Mouse (Mus musculus): ENCODE results near the gene Magi1. TPM values are rescaled to one million over a fixed set of nuclear protein-coding genes. Genes with fewer than 3 reads are reported as not detected.

Magi1 gene
- polyA plus RNA-seq, 1 experiment from 2014 or later = 23.5 TPM

DNA sequence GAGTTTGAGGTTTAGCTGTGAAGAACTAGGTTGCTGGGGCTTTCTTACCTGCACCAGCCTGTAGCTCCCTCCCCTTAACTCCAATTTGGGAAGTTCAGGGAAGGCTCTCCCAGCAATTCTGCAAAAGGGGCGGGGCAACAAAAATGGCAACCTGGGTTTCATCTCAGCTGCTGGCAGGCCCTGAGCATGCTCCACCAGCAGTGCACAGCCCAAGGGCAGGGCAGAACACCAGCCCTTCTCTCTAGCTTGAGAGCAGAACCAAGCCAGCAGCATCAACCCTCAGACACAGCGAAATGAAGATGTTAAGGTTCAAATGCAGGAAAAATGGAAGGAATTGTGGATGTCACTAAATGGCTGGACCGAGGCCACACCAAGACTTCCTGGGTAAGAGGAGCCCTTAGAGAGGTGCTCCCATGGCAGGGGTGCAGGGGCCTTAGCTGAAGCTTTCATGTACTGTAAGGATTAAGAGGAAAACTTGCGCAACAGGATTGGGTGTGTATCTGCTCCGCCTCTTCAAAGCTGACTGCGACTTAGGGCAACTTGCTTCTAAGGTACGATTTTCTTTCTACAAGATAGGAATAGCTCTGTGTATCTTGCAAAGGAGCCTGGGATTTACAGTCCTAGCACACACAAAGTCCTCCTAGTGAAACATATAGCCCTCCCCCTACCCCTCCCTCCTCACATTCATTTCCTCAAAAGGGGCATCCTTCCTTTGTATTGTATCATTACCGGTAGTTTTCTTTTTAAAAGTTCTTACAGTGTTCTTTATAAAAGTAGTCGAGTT, 118.8 kb downstream of the Magi1 start:
- no peak overlapping the region for H3K4me3 ChIP-seq (ENCODE audit: low read depth, low read length)
- H3K9ac ChIP-seq (ENCODE audit: low read length) = no peak overlapping the region
- no peak overlapping the region for H3K4me2 ChIP-seq (ENCODE audit: low read depth)
- H3K27me3 ChIP-seq (ENCODE audit: control insufficient read depth, insufficient read depth, low read length) = no peaks in the 10 kb centered on the region
- H3K36me3 ChIP-seq (ENCODE audit: control insufficient read depth, insufficient read depth, low read length) = no peaks in the 10 kb centered on the region
- no peak for ATAC-seq (ENCODE audit: insufficient read depth, low FRiP score, low TSS enrichment)
- peaks cover 4% of the 10 kb centered on the region; the same call in 1 of the 2 replicates for H3K4me1 ChIP-seq (ENCODE audit: control insufficient read depth, insufficient read depth, low read length)
- WGBS = 84% methylated on average over 9 of the region's 9 CpGs
- H3K27ac ChIP-seq (ENCODE audit: low read depth, low read length) = no peak overlapping the region
- H3K9me3 ChIP-seq (ENCODE audit: control insufficient read depth, low read length) = no peaks in the 10 kb centered on the region
- DNase-seq (ENCODE audit: low spot score) = no peak

DNA sequence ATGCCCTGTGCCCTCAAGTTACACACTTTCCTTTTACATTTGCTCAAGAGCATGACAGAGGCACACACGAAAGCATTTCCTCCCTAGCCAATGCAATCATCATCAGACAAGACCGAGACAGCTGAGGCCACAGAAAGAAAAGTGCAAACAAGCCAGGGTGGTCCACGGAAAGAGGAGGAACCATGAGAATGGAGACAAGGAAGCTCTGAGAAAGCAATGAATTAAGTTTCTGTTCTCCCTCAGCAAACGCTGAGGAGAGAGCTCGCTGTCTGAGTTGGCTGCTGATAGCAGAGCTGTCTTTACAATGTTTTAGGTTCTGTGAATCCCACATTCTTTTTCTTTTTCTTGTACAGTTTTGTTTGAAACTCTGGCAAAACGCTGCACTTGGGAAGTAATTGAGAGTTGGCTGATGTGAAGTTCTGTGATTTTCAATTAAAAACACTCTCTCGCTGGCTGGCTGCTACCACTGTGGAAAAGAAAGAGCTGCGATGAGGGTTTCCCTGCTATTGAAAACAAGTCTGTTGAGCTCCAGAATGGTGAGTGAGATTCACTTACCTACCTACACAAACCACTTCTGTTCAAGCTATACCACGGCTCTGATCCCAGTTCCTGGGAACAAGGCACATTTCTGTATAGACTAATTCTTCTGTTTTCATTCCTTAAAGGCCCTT, 120.3 kb downstream of the Magi1 start:
- Histone ChIP-seq H3K4me2 (ENCODE audit: low read depth) (no peak overlapping the region), H3K4me3 (ENCODE audit: low read depth, low read length) (no peak overlapping the region), H3K4me1 (ENCODE audit: control insufficient read depth, insufficient read depth, low read length) (peaks cover 4% of the 10 kb centered on the region; the same call in 1 of the 2 replicates), H3K36me3 (ENCODE audit: control insufficient read depth, insufficient read depth, low read length) (no peaks in the 10 kb centered on the region), H3K9ac (ENCODE audit: low read length) (peak overlapping the region; percentile 30; the same call in 1 of the 2 replicates), H3K9me3 (ENCODE audit: control insufficient read depth, low read length) (no peaks in the 10 kb centered on the region), H3K27me3 (ENCODE audit: control insufficient read depth, insufficient read depth, low read length) (no peaks in the 10 kb centered on the region), H3K27ac (ENCODE audit: low read depth, low read length) (0 out of 2 replicates have a peak overlapping the region, but pooled peaks have one; percentile 29)
- WGBS = 50% methylated on average over 9 of the region's 9 CpGs
- no peak for ATAC-seq (ENCODE audit: insufficient read depth, low FRiP score, low TSS enrichment)
- DNase-seq (ENCODE audit: low spot score) = no peak

DNA sequence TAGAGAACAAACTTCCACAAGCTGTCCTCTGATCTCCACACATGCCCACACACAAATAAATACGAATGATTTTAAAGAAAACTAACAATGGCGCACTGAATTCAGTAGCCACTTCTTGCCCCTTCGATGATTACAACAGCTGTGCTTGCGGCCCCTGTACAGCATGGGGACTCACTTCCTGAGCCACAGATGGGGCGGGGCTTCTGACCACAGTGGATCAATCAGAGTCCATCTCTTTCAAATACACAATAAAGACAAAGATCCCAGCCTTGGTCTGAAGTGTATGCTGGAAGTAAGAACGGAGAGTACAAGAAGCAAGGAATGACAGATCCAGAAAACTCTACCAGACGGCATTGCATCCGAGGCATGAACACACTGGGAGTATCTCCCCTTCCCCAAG, 120.8 kb downstream of the Magi1 start:
- ATAC-seq (ENCODE audit: insufficient read depth, low FRiP score, low TSS enrichment) = no peak
- DNase-seq (ENCODE audit: low spot score) = no peak
- H3K4me3 ChIP-seq (ENCODE audit: low read depth, low read length) = no peak overlapping the region
- WGBS = 58% methylated on average over 8 of the region's 8 CpGs
- no peak overlapping the region for H3K4me2 ChIP-seq (ENCODE audit: low read depth)
- H3K36me3 ChIP-seq (ENCODE audit: control insufficient read depth, insufficient read depth, low read length) = no peaks in the 10 kb centered on the region
- 0 out of 2 replicates have a peak overlapping the region, but pooled peaks have one; percentile 29 for H3K27ac ChIP-seq (ENCODE audit: low read depth, low read length)
- H3K27me3 ChIP-seq (ENCODE audit: control insufficient read depth, insufficient read depth, low read length) = no peaks in the 10 kb centered on the region
- H3K9me3 ChIP-seq (ENCODE audit: control insufficient read depth, low read length) = no peaks in the 10 kb centered on the region
- H3K4me1 ChIP-seq (ENCODE audit: control insufficient read depth, insufficient read depth, low read length) = peaks cover 4% of the 10 kb centered on the region; the same call in 1 of the 2 replicates
- H3K9ac ChIP-seq (ENCODE audit: low read length) = 0 out of 2 replicates have a peak overlapping the region, but pooled peaks have one; percentile 30

GRCm38 (mm10) chr6:94159256-94159655, 124.5 kb downstream of the Magi1 start:
- 78% methylated on average over 2 of the region's 2 CpGs for WGBS
- peaks cover 4% of the 10 kb centered on the region; the same call in 1 of the 2 replicates for H3K4me1 ChIP-seq (ENCODE audit: control insufficient read depth, insufficient read depth, low read length)
- H3K36me3 ChIP-seq (ENCODE audit: control insufficient read depth, insufficient read depth, low read length) = no peaks in the 10 kb centered on the region
- no peak overlapping the region for H3K27ac ChIP-seq (ENCODE audit: low read depth, low read length)
- no peaks in the 10 kb centered on the region for H3K9me3 ChIP-seq (ENCODE audit: control insufficient read depth, low read length)
- no peak overlapping the region for H3K4me3 ChIP-seq (ENCODE audit: low read depth, low read length)
- H3K27me3 ChIP-seq (ENCODE audit: control insufficient read depth, insufficient read depth, low read length) = no peaks in the 10 kb centered on the region
- H3K4me2 ChIP-seq (ENCODE audit: low read depth) = no peak overlapping the region
- no peak overlapping the region for H3K9ac ChIP-seq (ENCODE audit: low read length)
- ATAC-seq (ENCODE audit: insufficient read depth, low FRiP score, low TSS enrichment) (no peak), DNase-seq (ENCODE audit: low spot score) (no peak)

DNA sequence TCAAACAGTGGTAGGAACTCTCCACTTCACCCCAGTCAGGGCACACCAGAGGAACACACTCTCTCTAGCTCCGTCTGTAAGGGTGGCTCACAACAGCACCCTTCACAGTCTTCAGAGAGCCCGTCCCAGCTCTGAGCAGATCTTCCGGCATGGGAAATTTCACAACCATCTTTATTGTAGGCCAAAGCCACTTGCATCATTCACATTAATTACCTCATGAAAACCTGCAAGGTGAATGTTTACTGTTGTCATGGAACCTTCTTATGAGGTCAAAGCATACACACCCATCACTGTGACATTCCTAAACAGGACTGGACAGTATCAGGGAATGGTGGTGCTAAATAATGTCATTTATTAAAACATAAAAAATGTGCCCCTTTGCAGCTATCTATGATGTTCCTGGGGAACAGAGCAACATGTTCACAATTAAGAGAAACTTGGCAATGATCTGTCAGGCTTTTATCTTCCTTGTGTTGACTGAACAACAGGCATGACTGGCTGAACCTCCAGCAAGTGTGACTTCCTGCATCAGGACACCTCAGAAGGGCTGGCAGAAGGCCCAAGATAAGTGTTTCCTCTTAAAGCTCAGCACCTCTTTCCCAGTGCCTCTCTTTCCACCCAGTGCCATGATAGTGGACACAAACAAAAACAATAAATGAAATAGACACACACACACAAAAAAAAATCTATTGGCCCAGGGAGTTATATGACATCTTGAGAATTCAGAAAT, 125.4 kb downstream of the Magi1 start:
- no peak for DNase-seq (ENCODE audit: low spot score)
- Histone ChIP-seq H3K27me3 (ENCODE audit: control insufficient read depth, insufficient read depth, low read length) (no peaks in the 10 kb centered on the region), H3K9me3 (ENCODE audit: control insufficient read depth, low read length) (no peaks in the 10 kb centered on the region), H3K9ac (ENCODE audit: low read length) (no peak overlapping the region), H3K27ac (ENCODE audit: low read depth, low read length) (no peak overlapping the region), H3K4me3 (ENCODE audit: low read depth, low read length) (no peak overlapping the region), H3K4me1 (ENCODE audit: control insufficient read depth, insufficient read depth, low read length) (no peaks in the 10 kb centered on the region; the same call in 1 of the 2 replicates), H3K4me2 (ENCODE audit: low read depth) (no peak overlapping the region), H3K36me3 (ENCODE audit: control insufficient read depth, insufficient read depth, low read length) (no peaks in the 10 kb centered on the region)
- no peak for ATAC-seq (ENCODE audit: insufficient read depth, low FRiP score, low TSS enrichment)
- 93% methylated on average over 3 of the region's 3 CpGs for WGBS

- Histone ChIP-seq H3K4me3 (ENCODE audit: low read depth, low read length) (no peak overlapping the region), H3K9me3 (ENCODE audit: control insufficient read depth, low read length) (no peaks in the 10 kb centered on the region), H3K36me3 (ENCODE audit: control insufficient read depth, insufficient read depth, low read length) (no peaks in the 10 kb centered on the region), H3K4me2 (ENCODE audit: low read depth) (no peak overlapping the region), H3K9ac (ENCODE audit: low read length) (no peak overlapping the region), H3K27me3 (ENCODE audit: control insufficient read depth, insufficient read depth, low read length) (no peaks in the 10 kb centered on the region), H3K27ac (ENCODE audit: low read depth, low read length) (no peak overlapping the region), H3K4me1 (ENCODE audit: control insufficient read depth, insufficient read depth, low read length) (peaks cover under 1% of the 10 kb centered on the region)
- 74% methylated on average over 4 of the region's 4 CpGs for WGBS
- no peak for DNase-seq (ENCODE audit: low spot score)
- ATAC-seq (ENCODE audit: insufficient read depth, low FRiP score, low TSS enrichment) = no peak
These were observed 127.7 kb downstream of the Magi1 start for GRCm38 (mm10) chr6:94155996-94156395.

GRCm38 (mm10) chr6:94154854-94155601, 128.7 kb downstream of the Magi1 start:
- no peaks in the 10 kb centered on the region for H3K36me3 ChIP-seq (ENCODE audit: control insufficient read depth, insufficient read depth, low read length)
- H3K4me1 ChIP-seq (ENCODE audit: control insufficient read depth, insufficient read depth, low read length) = peaks cover 6% of the 10 kb centered on the region
- no peaks in the 10 kb centered on the region for H3K27me3 ChIP-seq (ENCODE audit: control insufficient read depth, insufficient read depth, low read length)
- no peak overlapping the region for H3K4me2 ChIP-seq (ENCODE audit: low read depth)
- no peak overlapping the region for H3K27ac ChIP-seq (ENCODE audit: low read depth, low read length)
- DNase-seq (ENCODE audit: low spot score) (no peak), ATAC-seq (ENCODE audit: insufficient read depth, low FRiP score, low TSS enrichment) (no peak)
- H3K4me3 ChIP-seq (ENCODE audit: low read depth, low read length) = no peak overlapping the region
- H3K9ac ChIP-seq (ENCODE audit: low read length) = no peak overlapping the region
- WGBS = 79% methylated on average over 3 of the region's 3 CpGs
- no peaks in the 10 kb centered on the region for H3K9me3 ChIP-seq (ENCODE audit: control insufficient read depth, low read length)

DNA sequence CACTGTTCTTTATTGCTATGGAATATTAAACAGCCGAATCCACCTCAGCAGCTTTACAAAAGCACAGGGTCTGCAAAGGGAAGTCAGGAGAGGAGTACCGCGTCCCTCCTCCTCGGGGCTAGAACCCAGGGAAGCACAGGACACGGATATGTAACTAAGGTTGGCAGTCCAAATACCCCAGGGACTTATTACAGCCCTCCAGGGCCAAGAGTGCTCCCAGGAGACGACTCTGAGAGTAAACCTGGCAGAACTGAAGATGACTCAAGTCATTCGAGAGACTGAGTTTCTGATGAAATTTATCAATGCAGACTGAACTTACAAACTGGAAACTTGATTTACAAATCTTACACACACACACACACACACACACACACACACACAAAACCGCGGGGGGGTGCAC, 130.8 kb downstream of the Magi1 start:
- no peaks in the 10 kb centered on the region for H3K9me3 ChIP-seq (ENCODE audit: control insufficient read depth, low read length)
- no peak for ATAC-seq (ENCODE audit: insufficient read depth, low FRiP score, low TSS enrichment)
- no peak overlapping the region for H3K27ac ChIP-seq (ENCODE audit: low read depth, low read length)
- DNase-seq (ENCODE audit: low spot score) = no peak
- no peaks in the 10 kb centered on the region for H3K27me3 ChIP-seq (ENCODE audit: control insufficient read depth, insufficient read depth, low read length)
- peaks cover 10% of the 10 kb centered on the region for H3K4me1 ChIP-seq (ENCODE audit: control insufficient read depth, insufficient read depth, low read length)
- H3K4me2 ChIP-seq (ENCODE audit: low read depth) = no peak overlapping the region
- WGBS = 80% methylated on average over 9 of the region's 9 CpGs
- no peak overlapping the region for H3K9ac ChIP-seq (ENCODE audit: low read length)
- no peak overlapping the region for H3K4me3 ChIP-seq (ENCODE audit: low read depth, low read length)
- no peaks in the 10 kb centered on the region for H3K36me3 ChIP-seq (ENCODE audit: control insufficient read depth, insufficient read depth, low read length)

Measured in neural tube, embryonic 11.5 days (tissue).